Mouse (Mus musculus) stomach, embryonic 15.5 days (tissue): ENCODE data around the gene Cda. TPM values are rescaled to one million over a fixed set of nuclear protein-coding genes. Genes with fewer than 3 reads are reported as not detected.

ENCODE experiments used
- ATAC-seq: fragments of 200-750 bp; cut with Nextera tagmentation; 2 replicates; pipeline ENCODE4 v1.8.0; 2017; ENCODE audit warnings: low read depth, moderate number of reproducible peaks, moderate TSS enrichment; ENCODE audit not compliant: insufficient read depth, low FRiP score
- H3K27ac ChIP-seq: fragments of 300-500 bp; sonication (generic); 2 replicates; pipeline ENCODE4 v1.5.1; 2015; ENCODE audit warnings: mild to moderate bottlenecking, inconsistent platforms
- H3K27me3 ChIP-seq: fragments of 300-500 bp; sonication (generic); replicated peaks from 2 replicates; pipeline ENCODE4 v1.6.1; 2015; ENCODE audit warnings: inconsistent platforms
- H3K36me3 ChIP-seq: fragments of 300-500 bp; sonication (generic); 2 replicates; pipeline ENCODE4 v1.6.1; 2015; ENCODE audit warnings: inconsistent platforms
- H3K4me1 ChIP-seq: fragments of 300-500 bp; sonication (generic); 2 replicates; pipeline ENCODE4 v1.6.1; 2015; ENCODE audit warnings: inconsistent platforms
- H3K4me2 ChIP-seq: fragments of 300-500 bp; sonication (generic); 2 replicates; pipeline ENCODE4 v1.6.1; 2015; ENCODE audit warnings: mild to moderate bottlenecking, inconsistent platforms
- H3K4me3 ChIP-seq: fragments of 300-500 bp; sonication (generic); replicated peaks from 2 replicates; pipeline ENCODE4 v1.5.1; 2015; ENCODE audit warnings: inconsistent platforms
- H3K9ac ChIP-seq: fragments of 300-500 bp; sonication (generic); 2 replicates; pipeline ENCODE4 v1.6.1; 2015; ENCODE audit warnings: inconsistent platforms
- H3K9me3 ChIP-seq: fragments of 300-500 bp; sonication (generic); 2 replicates; pipeline ENCODE4 v1.6.1; 2016; ENCODE audit warnings: inconsistent platforms
- WGBS: fragments of 180-500 bp; shearing (Covaris S2); methylation state at CpG from one replicate; pipeline ENCODE4 v1.1.7; 2015; 5-methylcytosine and 5-hydroxymethylcytosine counted together
- microRNA-seq: library from miRNA; unstranded; fragments of <30 nt; microRNA quantifications from one replicate; pipeline ENCODE4, GENCODE M21; 2016
- polyA plus RNA-seq: library from polyadenylated mRNA; unstranded; fragments of >200 nt; fragmentation: Nextera tagmentation; extraction: Ambion mirVana; gene quantifications from 2 replicates; pipeline ENCODE4 v1.2.1, GENCODE M21; 2015

The Cda gene
- polyA plus RNA-seq, 1 experiment from 2014 or later: 14.5 TPM

- no peaks in the 10 kb centered on the region for H3K4me1 ChIP-seq
- no peaks in the 10 kb centered on the region for H3K27me3 ChIP-seq
- 66% methylated on average over 11 of the region's 14 CpGs for WGBS
- no peaks in the 10 kb centered on the region for H3K9me3 ChIP-seq
- H3K4me3 ChIP-seq: no peak overlapping the region
- no peak overlapping the region for H3K9ac ChIP-seq
- ATAC-seq: no peak
- no peak overlapping the region for H3K4me2 ChIP-seq
- no peaks in the 10 kb centered on the region for H3K36me3 ChIP-seq
- no peak overlapping the region for H3K27ac ChIP-seq
Measured at GRCm38 (mm10) chr4:138293949-138294550, 73.7 kb downstream of the Cda start.

GRCm38 (mm10) chr4:138293261-138293948 lies 74.4 kb downstream of the Cda start:
- no peaks in the 10 kb centered on the region for H3K36me3 ChIP-seq
- no peaks in the 10 kb centered on the region for H3K27me3 ChIP-seq
- no peak overlapping the region for H3K4me2 ChIP-seq
- H3K9me3 ChIP-seq: no peaks in the 10 kb centered on the region
- H3K9ac ChIP-seq: no peak overlapping the region
- H3K4me1 ChIP-seq: no peaks in the 10 kb centered on the region
- 56% methylated on average over 18 of the region's 18 CpGs for WGBS
- no peak overlapping the region for H3K27ac ChIP-seq
- no peak overlapping the region for H3K4me3 ChIP-seq
- peak; percentile 35; the same call in 1 of the 2 replicates for ATAC-seq

DNA sequence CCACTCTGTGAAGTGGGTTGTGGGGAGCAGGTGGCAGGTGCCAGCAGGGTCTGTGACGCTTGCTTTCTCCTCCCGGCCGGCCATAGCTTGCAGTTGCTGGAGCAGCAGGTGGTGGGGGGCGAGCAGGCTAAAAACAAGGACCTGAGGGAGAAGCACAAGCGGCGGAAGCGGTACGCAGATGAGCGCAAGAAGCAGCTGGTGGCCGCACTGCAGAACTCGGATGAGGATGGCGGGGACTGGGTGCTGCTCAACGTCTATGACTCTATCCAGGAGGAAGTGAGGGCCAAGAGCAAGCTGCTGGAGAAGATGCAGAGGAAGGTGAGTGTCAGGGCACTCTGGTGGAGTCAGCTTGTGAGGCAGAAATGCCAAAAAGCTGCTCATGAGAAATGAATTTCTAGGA lies 75.8 kb downstream of the Cda start:
- no peaks in the 10 kb centered on the region for H3K4me1 ChIP-seq
- H3K4me3 ChIP-seq: no peak overlapping the region
- no peak overlapping the region for H3K9ac ChIP-seq
- no peak for ATAC-seq
- H3K4me2 ChIP-seq: no peak overlapping the region
- H3K27ac ChIP-seq: no peak overlapping the region
- 81% methylated on average over 13 of the region's 13 CpGs for WGBS
- no peaks in the 10 kb centered on the region for H3K27me3 ChIP-seq
- no peaks in the 10 kb centered on the region for H3K36me3 ChIP-seq
- H3K9me3 ChIP-seq: no peaks in the 10 kb centered on the region

- H3K27ac ChIP-seq: no peak overlapping the region
- no peak for ATAC-seq
Measured at GRCm38 (mm10) chr4:138288691-138289090, 79.1 kb downstream of the Cda start.

More at GRCm38 (mm10) chr4:138288691-138289090, 79.1 kb downstream of the Cda start:
- Histone ChIP-seq H3K27me3 (no peaks in the 10 kb centered on the region), H3K4me1 (no peaks in the 10 kb centered on the region), H3K4me2 (no peak overlapping the region), H3K36me3 (no peaks in the 10 kb centered on the region), H3K9me3 (no peaks in the 10 kb centered on the region), H3K4me3 (no peak overlapping the region), H3K9ac (no peak overlapping the region)
- WGBS: 83% methylated on average over 7 of the region's 7 CpGs

Small RNA genes lying within 50 kb of the gene (microRNA-seq; reads per million reads assigned to microRNA genes)
- gene Gm27646: not detected
- not detected for gene Mir7019

Other genes with a start within 250 kb of the Cda start
- gene Hp1bp3, start 151.7 kb downstream of the Cda start, polyA plus RNA-seq: 129 and 131 TPM in 2 replicates
- 0.85 and 0.88 TPM in 2 replicates for gene Sh2d5, start 117.6 kb downstream of the Cda start, polyA plus RNA-seq
- gene Kif17, start 117.6 kb downstream of the Cda start, polyA plus RNA-seq: 1.7 and 1.9 TPM in 2 replicates
- 396 and 428 TPM in 2 replicates for gene Ddost, start 63.3 kb downstream of the Cda start, polyA plus RNA-seq
- 41.4 and 43.8 TPM in 2 replicates for gene Pink1, start 41.7 kb downstream of the Cda start, polyA plus RNA-seq
- gene Fam43b, start 28.5 kb upstream of the Cda start, polyA plus RNA-seq: 0.31 TPM in 1 of 2 replicates, not detected in the other
- 15.7 and 18.6 TPM in 2 replicates for gene Mul1, start 66.7 kb upstream of the Cda start, polyA plus RNA-seq
- gene Camk2n1, start 86.3 kb upstream of the Cda start, polyA plus RNA-seq: 5.0 and 5.2 TPM in 2 replicates